ENCODE assay signal across 9 mouse cellular contexts in genomic region chr9:53829866-53830209, GRCm38 (mm10). TPM values are rescaled to one million over a fixed set of nuclear protein-coding genes. Genes with fewer than 3 reads are reported as not detected.
DNase-seq lines count a peak whose midpoint lies in the region; ATAC-seq and TF ChIP-seq lines count a peak whose summit lies in the region.
"Had no signal": no experiment of that assay in that cellular context is flagged by ENCODE, and none has a peak within 500 bp of the region (broad histone marks: within the 10 kb centered on the region; RNA-seq: fewer than 3 reads in every experiment).

No protein-coding gene starts in this region.

- TF ChIP-seq CTCF in liver, postnatal 0 days (IDR thresholded peaks at IDR 0.05; ENCODE audit: low read depth) = no peak

- ATAC-seq in heart, embryonic 16.5 days (replicated peaks; ENCODE audit: extremely low read depth, insufficient read depth, low FRiP score) = no peak
- ATAC-seq in liver, postnatal 0 days = no peak

- WGBS in heart, embryonic 16.5 days = 28% methylated on average over 2 of the region's 2 CpGs
- WGBS in liver, postnatal 0 days (ENCODE audit: insufficient replicate concordance) = 31% methylated on average over 2 of the region's 2 CpGs

- in situ Hi-C loops in ES-E14 (cut with MboI; ENCODE audit: low sequenced_read_pairs in 2 of 2, unreplicated experiment in 2 of 2) = loop anchor here in 1 of 2 experiments (10.0 kb wide), 1 partner anchor 75 kb away; no protein-coding TSS in a partner anchor

- H3K27ac ChIP-seq in ES-E14 (ENCODE audit: insufficient read depth, low read depth, low read length, poor library complexity, severe bottlenecking) = no peak overlapping the region
- H3K27ac ChIP-seq in heart, embryonic 16.5 days (ENCODE audit: low read length) = no peak overlapping the region
- no peak overlapping the region for H3K27ac ChIP-seq in liver, postnatal 0 days (ENCODE audit: low read depth)

- no peaks in the 10 kb centered on the region for H3K4me1 ChIP-seq in ES-E14 (ENCODE audit: control insufficient read depth in 2 of 2, insufficient read depth in 2 of 2, low read length in 2 of 2, poor library complexity in 1 of 2)
- no peaks in the 10 kb centered on the region; the same call in 1 of the 2 replicates for H3K4me1 ChIP-seq in heart, embryonic 16.5 days (ENCODE audit: control insufficient read depth, insufficient read depth, low read length)
- H3K4me1 ChIP-seq in liver, postnatal 0 days (ENCODE audit: insufficient read depth) = 0 out of 2 replicates have a peak, but pooled peaks cover 6% of the 10 kb centered on the region

- H3K9ac ChIP-seq in ES-E14 (ENCODE audit: insufficient read depth, low read depth, low read length, poor library complexity, severe bottlenecking) = peak overlapping the region; percentile 30; the same call in 1 of the 2 replicates
- H3K9ac ChIP-seq in heart, embryonic 16.5 days (ENCODE audit: low read length) = peak overlapping the region; percentile 67
- peak overlapping the region; percentile 59 for H3K9ac ChIP-seq in liver, postnatal 0 days (replicated peaks)

- H3K9me3 ChIP-seq in ES-E14 (ENCODE audit: control insufficient read depth, insufficient read depth, low read depth, low read length) = no peaks in the 10 kb centered on the region
- H3K9me3 ChIP-seq in heart, embryonic 16.5 days (replicated peaks; ENCODE audit: control insufficient read depth, low read length) = no peaks in the 10 kb centered on the region
- no peaks in the 10 kb centered on the region for H3K9me3 ChIP-seq in liver, postnatal 0 days (ENCODE audit: low read length)

- DNase-seq in heart, adult 11 months = peak; percentile 55
- no peak for DNase-seq in heart, postnatal 14 days
- DNase-seq in ES-E14 (ENCODE audit: low read depth, low spot score) = no peak
- DNase-seq in liver, postnatal 0 days = no peak
- no peak for DNase-seq in MN1 (ENCODE audit: low spot score)
- DNase-seq in gastrocnemius, postnatal 4 days (ENCODE audit: low spot score in 2 of 2) = no peak
- no peak for DNase-seq in cerebellum, adult 9-11 months

- no peak for TF ChIP-seq EP300 in liver, postnatal 0 days (IDR thresholded peaks at IDR 0.05; ENCODE audit: low read depth)

- peaks cover 5% of the 10 kb centered on the region; the same call in 1 of the 2 replicates for H3K27me3 ChIP-seq in heart, embryonic 16.5 days (ENCODE audit: control insufficient read depth, insufficient read depth, low read length)
- H3K27me3 ChIP-seq in liver, postnatal 0 days (ENCODE audit: insufficient read depth, low read length) = 0 out of 2 replicates have a peak, but pooled peaks cover 5% of the 10 kb centered on the region

- no peaks in the 10 kb centered on the region for H3K36me3 ChIP-seq in ES-E14 (ENCODE audit: control insufficient read depth, insufficient read depth, low read length, poor library complexity, severe bottlenecking)
- no peaks in the 10 kb centered on the region for H3K36me3 ChIP-seq in heart, embryonic 16.5 days (ENCODE audit: control insufficient read depth, insufficient read depth)
- H3K36me3 ChIP-seq in liver, postnatal 0 days (replicated peaks; ENCODE audit: insufficient read depth, low read length) = no peaks in the 10 kb centered on the region

- intact Hi-C loops in heart, postnatal 14 days (cut with DNase I) = loop anchor here (2.0 to 5.0 kb wide), 2 partner anchors 155 to 282 kb away; no protein-coding TSS in a partner anchor

- H3K4me2 ChIP-seq in heart, embryonic 16.5 days (ENCODE audit: low read depth, low read length) = peak overlapping the region; percentile 83
- peak overlapping the region; percentile 74 for H3K4me2 ChIP-seq in liver, postnatal 0 days (ENCODE audit: low read depth, low read length)

- peak overlapping the region in 1 of 2 experiments; percentile 56; a peak in 3 of 4 replicates for H3K4me3 ChIP-seq in ES-E14 (ENCODE audit: insufficient read depth in 1 of 2, low read depth in 1 of 2, low read length in 2 of 2, poor library complexity in 1 of 2, severe bottlenecking in 1 of 2)
- H3K4me3 ChIP-seq in heart, embryonic 16.5 days (ENCODE audit: low read length) = peak overlapping the region; percentile 60
- peak overlapping the region; percentile 46 for H3K4me3 ChIP-seq in liver, postnatal 0 days (ENCODE audit: low read depth, low read length)

TF ChIP-seq in ES-E14, 5 proteins besides CTCF, POLR2A, EP300 and RAD21:
- TF ChIP-seq ZC3H11A (IDR thresholded peaks at IDR 0.05; ENCODE audit: borderline replicate concordance, low read depth, low read length) (no peak), ZNF384 (IDR thresholded peaks at IDR 0.05; ENCODE audit: low read depth, low read length) (no peak), MAFK (IDR thresholded peaks at IDR 0.05; ENCODE audit: insufficient read depth, low read depth, low read length) (no peak), HCFC1 (IDR thresholded peaks at IDR 0.05; ENCODE audit: borderline replicate concordance, insufficient read depth, low read length) (no peak), CHD2 (IDR thresholded peaks at IDR 0.05; ENCODE audit: low read depth, low read length) (no peak)

RNA-seq across cellular contexts. Expression of gene Sln, which starts 20.1 kb away (rescaled TPM):
- total RNA-seq in heart, postnatal 14 days (2021) = 10 to 100 TPM; 25.4 to 57.3 TPM
- not detected in 2 replicates for total RNA-seq in ES-E14 (2012; rRNA removed)
- 167 and 269 TPM in 2 replicates for polyA plus RNA-seq in heart, embryonic 16.5 days (2015; fragmentation: Nextera tagmentation; extraction: Ambion mirVana)
- polyA plus RNA-seq in liver, postnatal 0 days (2015; fragmentation: Nextera tagmentation; extraction: Ambion mirVana) = 0.85 and 16.9 TPM in 2 replicates
- total RNA-seq in gastrocnemius, postnatal 4 days (2021) = 100 to 1,000 TPM; 183 to 236 TPM
- polyA plus RNA-seq: erythroblast, embryonic 14.5 days had no signal

RNA-seq across cellular contexts. Expression of gene Slc35f2, which starts 58.5 kb away (rescaled TPM):
- total RNA-seq in heart, postnatal 14 days (2021) = under 1 TPM; 0.12 to 0.41 TPM
- 61.1 and 76.7 TPM in 2 replicates for total RNA-seq in ES-E14 (2012; rRNA removed)
- 0.76 and 1.6 TPM in 2 replicates for polyA plus RNA-seq in heart, embryonic 16.5 days (2015; fragmentation: Nextera tagmentation; extraction: Ambion mirVana)
- 0.14 and 0.22 TPM in 2 replicates for polyA plus RNA-seq in liver, postnatal 0 days (2015; fragmentation: Nextera tagmentation; extraction: Ambion mirVana)
- under 1 TPM in 1 of 2 experiments, not detected in 1; 0.25 TPM for total RNA-seq in gastrocnemius, postnatal 4 days (2021)
- polyA plus RNA-seq: erythroblast, embryonic 14.5 days had no signal

Comparison
In these comparisons a context has a peak if more than half of its experiments do, and no peak if none do; other contexts are left out.
1. RNA of gene Sln, which starts 20.1 kb away (total RNA-seq): 183 to 236 TPM in gastrocnemius, postnatal 4 days and 25.4 to 57.3 TPM in heart, postnatal 14 days; not detected in ES-E14; every median in the first group is over 10 times any median in the second.
2. RNA of gene Slc35f2, which starts 58.5 kb away (total RNA-seq): 61.1 to 76.7 TPM in ES-E14; 0.12 to 0.41 TPM in heart, postnatal 14 days and 0.25 TPM in gastrocnemius, postnatal 4 days; every median in the first group is over 10 times any median in the second.
3. Peak in every context shown above with its lines, with median percentiles within 50 percentile points of each other: H3K9ac ChIP-seq.